Mouse (Mus musculus) cerebral cortex, adult 2 months (tissue): ENCODE results near the gene Selenos.

Source experiments
- WGBS: fragments of 180-500 bp; shearing (Covaris S2); methylation state at CpG from one replicate; pipeline ENCODE4 v1.1.7; 2018; 5-methylcytosine and 5-hydroxymethylcytosine counted together

Selenos gene

GRCm38 (mm10) chr7:66084546-66084945 is 5.1 kb downstream of the Selenos start:
- WGBS, result 65% methylated on average over 7 of the region's 7 CpGs

GRCm38 (mm10) chr7:66087652-66088051 is 8.2 kb downstream of the Selenos start:
- WGBS, result 51% methylated on average over 4 of the region's 4 CpGs

DNA sequence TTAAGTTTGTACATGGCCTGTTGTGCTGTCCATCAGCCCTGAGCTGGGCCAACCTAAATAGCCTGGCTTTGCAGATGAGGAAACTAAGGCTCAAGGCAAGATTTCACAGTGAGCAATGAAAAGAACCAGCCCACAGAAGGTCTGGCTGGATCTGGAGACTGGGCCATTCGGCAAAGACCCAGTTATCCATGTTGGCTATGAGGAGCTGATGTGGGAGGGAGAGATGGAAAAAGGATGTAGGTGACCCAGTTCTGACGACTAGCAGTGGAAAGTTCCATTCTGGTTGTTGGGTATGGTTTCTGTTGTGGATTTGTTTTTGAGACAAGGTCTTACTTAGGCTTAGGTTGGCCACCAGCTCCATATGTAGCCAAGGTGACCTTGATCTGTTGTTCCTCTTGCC is 8.6 kb downstream of the Selenos start:
- 48% methylated on average over 2 of the region's 2 CpGs for WGBS

- WGBS, result 84% methylated on average over 11 of the region's 11 CpGs
These were observed 11.3 kb downstream of the Selenos start for GRCm38 (mm10) chr7:66090676-66091190.

DNA sequence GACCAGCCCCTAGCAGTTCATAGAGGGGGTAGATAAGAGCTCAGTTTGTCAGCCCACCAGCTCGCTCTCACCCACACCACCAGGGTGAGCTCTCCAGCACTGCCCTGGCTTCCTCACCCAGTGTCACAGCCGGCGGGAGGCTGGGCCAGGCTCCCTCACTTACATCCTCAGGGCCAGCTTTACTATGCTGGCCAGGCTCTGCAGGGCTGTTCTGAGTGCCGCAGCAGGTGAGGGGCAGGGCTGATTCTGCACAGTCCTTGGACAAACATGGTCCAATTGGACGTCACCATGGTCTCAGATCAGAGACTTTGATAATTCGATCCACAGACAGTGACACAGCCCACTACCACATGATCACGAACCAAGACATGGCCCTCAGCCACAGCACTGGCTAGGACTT is 12.1 kb downstream of the Selenos start:
- WGBS, result 90% methylated on average over 7 of the region's 7 CpGs

GRCm38 (mm10) chr7:66092656-66093055 is 13.2 kb downstream of the Selenos start:
- 90% methylated on average over 8 of the region's 8 CpGs for WGBS

- WGBS, result 52% methylated on average over 5 of the region's 5 CpGs
These were observed 14.7 kb downstream of the Selenos start for GRCm38 (mm10) chr7:66094141-66094540.

GRCm38 (mm10) chr7:66098803-66099202 is 19.4 kb downstream of the Selenos start:
- 82% methylated on average over 7 of the region's 7 CpGs for WGBS

- WGBS, result 1% methylated on average over 4 of the region's 4 CpGs
These were observed 22.4 kb downstream of the Selenos start for GRCm38 (mm10) chr7:66101866-66102265.

DNA sequence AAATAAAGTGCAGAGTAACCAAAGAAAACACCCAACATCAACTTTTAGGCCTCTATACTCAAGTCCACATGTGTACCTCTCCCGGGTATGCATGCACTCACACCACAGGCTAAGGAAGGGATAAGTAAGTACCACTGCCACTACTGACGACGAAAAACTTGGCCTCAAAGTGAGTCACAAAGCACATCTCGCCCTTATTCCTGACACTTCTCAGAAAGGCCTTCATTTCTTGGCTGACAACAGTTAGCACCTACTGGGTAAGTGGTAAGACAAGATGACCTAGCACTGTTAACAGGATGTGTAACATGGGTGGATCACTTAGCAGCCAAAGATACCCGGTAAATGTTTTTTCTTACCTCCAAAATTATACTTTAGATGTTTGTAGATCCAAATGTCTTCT is 25.1 kb downstream of the Selenos start:
- WGBS, result 91% methylated on average over 5 of the region's 5 CpGs

DNA sequence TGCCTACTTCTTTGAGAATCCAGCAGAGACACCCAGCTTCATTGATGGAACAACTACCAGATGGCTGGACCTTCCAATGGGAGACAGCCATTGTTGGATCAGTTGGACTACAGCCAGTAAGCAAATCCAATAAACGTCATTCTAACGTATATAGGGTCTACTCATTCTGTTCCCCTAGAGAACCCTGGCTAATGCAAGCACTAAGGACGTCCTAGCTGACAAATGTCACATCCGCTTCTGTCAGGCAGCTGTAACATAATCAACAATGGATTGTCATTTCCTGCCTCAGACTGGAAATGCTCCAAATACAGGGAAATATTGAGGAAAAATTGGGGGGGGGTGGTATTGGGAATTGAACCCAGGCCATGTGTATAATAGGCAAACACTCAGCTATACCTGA is 26.3 kb downstream of the Selenos start:
- 56% methylated on average over 4 of the region's 4 CpGs for WGBS

GRCm38 (mm10) chr7:66106581-66107056 is 27.2 kb downstream of the Selenos start:
- 34% methylated on average over 7 of the region's 7 CpGs for WGBS

DNA sequence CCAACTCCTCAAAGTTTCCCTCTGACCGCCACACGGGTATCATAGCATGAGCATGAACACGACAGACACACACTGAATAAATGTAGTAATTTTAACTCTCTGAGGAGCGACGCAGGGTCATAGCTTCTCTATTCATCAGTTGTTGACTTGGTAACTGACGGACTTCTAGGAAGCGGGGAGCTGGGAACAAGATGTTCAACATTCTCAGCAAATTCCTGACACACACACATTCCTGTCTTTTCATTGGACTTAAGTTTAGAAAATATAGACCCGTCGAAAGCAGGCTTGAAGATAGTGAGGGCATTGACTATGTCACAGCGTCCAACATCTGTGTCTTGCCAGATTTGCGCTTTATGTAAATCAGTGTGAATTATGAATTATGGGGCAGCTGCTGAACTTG is 27.8 kb downstream of the Selenos start:
- 77% methylated on average over 11 of the region's 11 CpGs for WGBS

DNA sequence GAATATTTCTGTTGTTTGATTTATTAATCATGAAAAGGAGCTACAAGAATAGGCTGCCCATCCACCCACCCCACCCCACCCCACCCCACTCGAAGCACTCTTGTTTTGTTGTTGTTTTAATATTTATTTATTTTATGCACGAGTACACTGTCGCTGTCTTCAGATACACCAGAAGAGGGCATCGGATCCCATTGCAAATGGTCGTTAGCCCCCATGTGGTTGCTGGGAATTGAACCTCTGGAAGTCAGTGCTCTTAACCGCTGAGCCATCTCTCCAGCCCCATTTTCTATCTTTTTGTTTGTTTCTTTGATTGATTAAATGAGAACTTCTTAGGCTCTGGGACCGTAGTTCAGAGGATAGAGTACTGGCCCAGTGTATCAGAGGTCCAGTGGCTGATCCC is 28.5 kb downstream of the Selenos start:
- WGBS, result 10% methylated on average over 7 of the region's 7 CpGs

- WGBS, result under 1% methylated on average over 120 of the region's 123 CpGs
These were observed 29.8 kb downstream of the Selenos start, which contains the start of gene Chsy1 for GRCm38 (mm10) chr7:66108961-66109854. Chsy1 (plus strand) TSS chr7:66109515.

GRCm38 (mm10) chr7:66109855-66110635 is 30.6 kb downstream of the Selenos start:
- WGBS, result 2% methylated on average over 77 of the region's 77 CpGs

- 11% methylated on average over 10 of the region's 10 CpGs for WGBS
These were observed 31.2 kb downstream of the Selenos start for GRCm38 (mm10) chr7:66110636-66111112.

DNA sequence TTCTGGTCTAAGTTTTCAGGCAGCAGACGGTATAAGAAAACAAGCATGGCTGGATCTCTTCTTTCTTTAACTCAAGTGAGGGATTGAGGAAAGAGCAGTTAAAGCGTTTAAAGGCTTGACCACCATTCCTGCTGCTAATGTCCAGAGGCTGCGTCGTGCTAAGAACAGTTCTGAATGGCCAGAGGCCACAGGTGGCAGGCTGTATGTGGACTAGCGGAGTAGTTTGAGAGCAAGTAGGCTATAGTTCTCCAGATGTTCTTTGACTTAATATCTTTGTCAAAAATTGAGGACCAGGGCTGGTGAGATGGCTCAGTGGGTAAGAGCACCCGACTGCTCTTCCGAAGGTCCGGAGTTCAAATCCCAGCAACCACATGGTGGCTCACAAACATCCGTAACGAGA is 31.8 kb downstream of the Selenos start:
- 58% methylated on average over 10 of the region's 10 CpGs for WGBS

DNA sequence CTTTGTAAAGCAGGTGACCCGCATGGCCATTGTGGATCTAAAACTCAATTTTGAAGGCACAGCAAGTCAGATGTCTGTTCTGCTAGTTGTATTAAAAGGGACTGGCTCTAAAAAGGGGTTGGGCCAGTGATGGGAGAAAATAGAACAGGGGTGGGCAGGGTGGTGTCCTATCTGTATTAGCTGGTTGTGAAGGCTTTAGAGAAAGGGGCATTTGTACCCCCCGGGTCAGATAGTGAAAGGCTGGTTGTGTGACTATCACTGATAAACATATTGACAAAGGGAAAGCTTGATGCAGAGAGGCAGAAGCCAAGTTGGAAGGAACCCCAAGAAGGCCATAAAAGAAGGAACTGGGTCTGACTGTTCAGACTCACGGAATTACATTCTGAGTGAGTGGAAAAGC is 34.1 kb downstream of the Selenos start:
- 80% methylated on average over 3 of the region's 3 CpGs for WGBS

DNA sequence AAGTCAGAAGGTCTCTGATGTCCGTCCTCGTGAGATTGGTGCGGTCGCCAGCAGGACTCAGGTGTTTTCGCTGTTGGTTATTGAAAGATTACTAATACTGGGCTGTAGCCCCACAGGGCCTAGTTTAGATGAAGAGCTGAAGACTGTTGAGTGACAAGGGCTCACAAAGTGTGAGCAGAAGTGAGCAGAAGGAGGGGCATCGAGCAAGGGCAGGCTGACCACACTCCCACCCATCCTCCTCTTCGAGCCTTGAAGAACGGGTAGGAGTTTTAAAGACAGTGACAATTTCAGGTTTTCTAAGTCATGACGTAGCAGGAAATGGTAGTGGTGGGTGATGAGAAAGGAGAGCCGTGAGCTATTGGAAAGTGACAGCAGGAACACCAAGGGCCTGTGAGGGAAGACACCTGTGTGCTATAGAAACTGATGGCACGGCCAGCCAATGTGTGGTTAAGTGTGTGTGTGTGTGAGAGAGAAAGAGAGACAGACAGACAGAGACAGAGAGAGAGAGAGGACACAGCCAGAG is 36.4 kb downstream of the Selenos start:
- WGBS, result 75% methylated on average over 11 of the region's 11 CpGs

GRCm38 (mm10) chr7:66116906-66117482 is 37.5 kb downstream of the Selenos start:
- WGBS, result 80% methylated on average over 8 of the region's 8 CpGs

DNA sequence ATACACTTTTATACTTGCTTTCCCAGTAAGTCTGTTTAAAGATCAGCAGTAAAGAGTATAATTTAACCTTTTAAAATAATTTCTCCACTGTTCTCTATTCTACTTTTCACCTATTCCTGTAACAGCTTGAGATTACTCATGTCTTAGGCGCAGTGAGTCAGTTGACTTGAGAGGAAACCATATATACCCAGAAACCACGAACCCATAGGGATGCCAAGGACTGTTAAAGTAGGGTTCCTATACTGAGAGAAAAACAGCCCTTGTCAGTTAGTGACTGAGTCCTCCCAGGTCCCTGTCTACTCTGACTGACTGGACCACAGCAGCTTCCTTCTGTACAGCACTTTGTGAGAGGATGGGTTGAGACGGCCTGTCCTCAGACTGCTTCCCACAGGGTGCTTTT is 38.6 kb downstream of the Selenos start:
- 56% methylated on average over 3 of the region's 3 CpGs for WGBS
